Mouse (Mus musculus) embryonic facial prominence, embryonic 11.5 days (tissue): ENCODE measurements around the gene Slc30a1. TPM values are rescaled to one million over a fixed set of nuclear protein-coding genes. Genes with fewer than 3 reads are reported as not detected.

Experiments
- ATAC-seq: fragments of 200-750 bp; cut with Nextera tagmentation; replicated peaks from 2 replicates; pipeline ENCODE4 v1.8.0; 2017; ENCODE audit warnings: low read depth; ENCODE audit not compliant: insufficient number of reproducible peaks, low FRiP score, low TSS enrichment
- DNase-seq: peaks from one replicate; pipeline ENCODE4 v3.0.0-alpha.2; 2015; ENCODE audit warnings: low spot score
- H3K27ac ChIP-seq: fragments of 300-500 bp; sonication (generic); replicated peaks from 2 replicates; pipeline ENCODE4 v1.5.1; 2014; ENCODE audit warnings: mild to moderate bottlenecking, low read depth, low read length, control low read depth
- H3K27me3 ChIP-seq: fragments of 300-500 bp; sonication (generic); 2 replicates; pipeline ENCODE4 v1.6.1; 2014; ENCODE audit warnings: mild to moderate bottlenecking, low read length, moderate library complexity, mixed read lengths; ENCODE audit not compliant: control insufficient read depth, insufficient read depth
- H3K36me3 ChIP-seq: fragments of 300-500 bp; sonication (generic); replicated peaks from 2 replicates; pipeline ENCODE4 v1.6.1; 2014; ENCODE audit warnings: low read depth, mild to moderate bottlenecking, low read length, moderate library complexity, mixed read lengths; ENCODE audit not compliant: control insufficient read depth, insufficient read depth
- H3K4me1 ChIP-seq: fragments of 300-500 bp; sonication (generic); 2 replicates; pipeline ENCODE4 v1.6.1; 2014; ENCODE audit warnings: low read length, mixed read lengths; ENCODE audit not compliant: control insufficient read depth, insufficient read depth
- H3K4me2 ChIP-seq: fragments of 300-500 bp; sonication (generic); 2 replicates; pipeline ENCODE4 v1.6.1; 2014; ENCODE audit warnings: low read depth, mild to moderate bottlenecking, control low read depth, low read length, moderate library complexity
- H3K4me3 ChIP-seq: fragments of 300-500 bp; sonication (generic); 2 replicates; pipeline ENCODE4 v1.5.1; 2014; ENCODE audit warnings: low read depth, low read length, control low read depth
- H3K9ac ChIP-seq: fragments of 300-500 bp; sonication (generic); replicated peaks from 2 replicates; pipeline ENCODE4 v1.6.1; 2014; ENCODE audit warnings: mild to moderate bottlenecking, control low read depth, low read length
- H3K9me3 ChIP-seq: fragments of 300-500 bp; sonication (generic); replicated peaks from 2 replicates; pipeline ENCODE4 v1.6.1; 2016; ENCODE audit warnings: mild to moderate bottlenecking, low read length, inconsistent platforms, mixed read lengths; ENCODE audit not compliant: control insufficient read depth
- WGBS: fragments of 180-500 bp; shearing (Covaris S2); extraction: QIAGEN DNeasy Blood & Tissue Kit; methylation state at CpG from one replicate; pipeline ENCODE4 v1.1.7; 2014; 5-methylcytosine and 5-hydroxymethylcytosine counted together
- polyA plus RNA-seq: library from polyadenylated mRNA; unstranded; fragments of >200 nt; fragmentation: Nextera tagmentation; extraction: Ambion mirVana; gene quantifications from 2 replicates; pipeline ENCODE4 v1.2.1, GENCODE M21; 2014

Gene Slc30a1
- polyA plus RNA-seq, 1 experiment from 2014 or later, result 2.2 TPM

- Histone ChIP-seq H3K27me3 (no peaks in the 10 kb centered on the region), H3K4me1 (no peaks in the 10 kb centered on the region), H3K36me3 (no peaks in the 10 kb centered on the region), H3K4me2 (no peak overlapping the region), H3K9ac (no peak overlapping the region), H3K27ac (no peak overlapping the region), H3K4me3 (no peak overlapping the region), H3K9me3 (no peaks in the 10 kb centered on the region)
- ATAC-seq (0 out of 2 replicates have a peak, but pooled peaks have one; percentile 77), DNase-seq (no peak)
- 91% methylated on average over 10 of the region's 10 CpGs for WGBS
Measured at GRCm38 (mm10) chr1:191882474-191883206, 23.9 kb upstream of the Slc30a1 start.

- no peaks in the 10 kb centered on the region for H3K4me1 ChIP-seq
- no peak overlapping the region for H3K27ac ChIP-seq
- no peaks in the 10 kb centered on the region for H3K36me3 ChIP-seq
- no peaks in the 10 kb centered on the region for H3K9me3 ChIP-seq
- WGBS, result 70% methylated on average over 5 of the region's 5 CpGs
- no peak for ATAC-seq
- no peak overlapping the region for H3K4me3 ChIP-seq
- H3K27me3 ChIP-seq, result no peaks in the 10 kb centered on the region
- no peak for DNase-seq
- no peak overlapping the region for H3K4me2 ChIP-seq
- no peak overlapping the region for H3K9ac ChIP-seq
Measured at GRCm38 (mm10) chr1:191883654-191884053, 22.9 kb upstream of the Slc30a1 start.

- Histone ChIP-seq H3K4me2 (no peak overlapping the region), H3K9ac (no peak overlapping the region), H3K4me1 (no peaks in the 10 kb centered on the region), H3K36me3 (no peaks in the 10 kb centered on the region), H3K27me3 (no peaks in the 10 kb centered on the region), H3K27ac (no peak overlapping the region), H3K4me3 (no peak overlapping the region), H3K9me3 (no peaks in the 10 kb centered on the region)
- no peak for DNase-seq
- WGBS, result 86% methylated on average over 6 of the region's 6 CpGs
- no peak for ATAC-seq
Measured at GRCm38 (mm10) chr1:191891912-191892311, 14.7 kb upstream of the Slc30a1 start.

- no peaks in the 10 kb centered on the region for H3K36me3 ChIP-seq
- 80% methylated on average over 17 of the region's 17 CpGs for WGBS
- H3K4me3 ChIP-seq, result no peak overlapping the region
- DNase-seq, result no peak
- no peak overlapping the region for H3K4me2 ChIP-seq
- H3K9me3 ChIP-seq, result no peaks in the 10 kb centered on the region
- no peak overlapping the region for H3K27ac ChIP-seq
- H3K4me1 ChIP-seq, result no peaks in the 10 kb centered on the region
- no peak for ATAC-seq
- H3K27me3 ChIP-seq, result no peaks in the 10 kb centered on the region
- H3K9ac ChIP-seq, result no peak overlapping the region
Measured at GRCm38 (mm10) chr1:191894386-191894785, 12.2 kb upstream of the Slc30a1 start.

- no peaks in the 10 kb centered on the region for H3K9me3 ChIP-seq
- no peak overlapping the region for H3K4me3 ChIP-seq
- no peaks in the 10 kb centered on the region for H3K4me1 ChIP-seq
- no peak overlapping the region for H3K9ac ChIP-seq
- 90% methylated on average over 9 of the region's 9 CpGs for WGBS
- H3K4me2 ChIP-seq, result no peak overlapping the region
- H3K27ac ChIP-seq, result no peak overlapping the region
- DNase-seq (no peak), ATAC-seq (no peak)
- no peaks in the 10 kb centered on the region for H3K27me3 ChIP-seq
- no peaks in the 10 kb centered on the region for H3K36me3 ChIP-seq
Measured at GRCm38 (mm10) chr1:191894857-191895256, 11.7 kb upstream of the Slc30a1 start.

- no peaks in the 10 kb centered on the region for H3K36me3 ChIP-seq
- no peaks in the 10 kb centered on the region for H3K27me3 ChIP-seq
- H3K9ac ChIP-seq, result no peak overlapping the region
- no peak overlapping the region for H3K4me2 ChIP-seq
- WGBS, result 71% methylated on average over 12 of the region's 12 CpGs
- ATAC-seq (no peak), DNase-seq (no peak)
- no peaks in the 10 kb centered on the region for H3K9me3 ChIP-seq
- H3K4me3 ChIP-seq, result no peak overlapping the region
- H3K27ac ChIP-seq, result no peak overlapping the region
- H3K4me1 ChIP-seq, result no peaks in the 10 kb centered on the region
Measured at GRCm38 (mm10) chr1:191896806-191897552, 9.6 kb upstream of the Slc30a1 start.

GRCm38 (mm10) chr1:191905637-191906533, 682 bp upstream of the Slc30a1 start:
- ATAC-seq, result peak; percentile 61
- no peaks in the 10 kb centered on the region for H3K4me1 ChIP-seq
- peak overlapping the region; percentile 92 for H3K4me3 ChIP-seq
- no peaks in the 10 kb centered on the region for H3K27me3 ChIP-seq
- H3K9ac ChIP-seq, result peak overlapping the region; percentile 66
- no peak for DNase-seq
- H3K9me3 ChIP-seq, result no peaks in the 10 kb centered on the region
- peaks cover 3% of the 10 kb centered on the region; the same call in 1 of the 2 replicates for H3K36me3 ChIP-seq
- no peak overlapping the region for H3K27ac ChIP-seq
- peak overlapping the region; percentile 91 for H3K4me2 ChIP-seq
- 3% methylated on average over 47 of the region's 58 CpGs for WGBS
